Mouse (Mus musculus): ENCODE results near the gene Olfr812. TPM values are rescaled to one million over a fixed set of nuclear protein-coding genes. Genes with fewer than 3 reads are reported as not detected.

Olfr812 gene
- polyA plus RNA-seq, 2 experiments, result not detected

- no peak for ATAC-seq (ENCODE audit: insufficient read depth)
- no peaks in the 10 kb centered on the region for H3K4me1 ChIP-seq (replicated peaks; ENCODE audit: control insufficient read depth in 2 of 2, insufficient read depth in 2 of 2, low read length in 1 of 2)
- no peak overlapping the region for H3K27ac ChIP-seq
- no peaks in the 10 kb centered on the region for H3K36me3 ChIP-seq (replicated peaks; ENCODE audit: control insufficient read depth, insufficient read depth, low read depth)
- no peaks in the 10 kb centered on the region for H3K9me3 ChIP-seq (ENCODE audit: control insufficient read depth, low read length)
- WGBS (ENCODE audit: insufficient replicate concordance), result 53% methylated on average over 1 of the region's 1 CpGs
- DNase-seq (ENCODE audit: low read depth in 3 of 3, low spot score in 3 of 3), result no peak
- H3K4me3 ChIP-seq (ENCODE audit: insufficient read depth in 1 of 2, low read depth in 2 of 2, low read length in 2 of 2), result no peak overlapping the region
- TF ChIP-seq EP300 (IDR thresholded peaks at IDR 0.05; ENCODE audit: low read depth) (no peak), CTCF (IDR thresholded peaks at IDR 0.05; ENCODE audit: low read depth) (no peak)
- no peak overlapping the region for H3K9ac ChIP-seq (replicated peaks)
- no peak overlapping the region for H3K4me2 ChIP-seq (ENCODE audit: low read depth)
- no peaks in the 10 kb centered on the region for H3K27me3 ChIP-seq (ENCODE audit: control insufficient read depth, insufficient read depth, low read length)
Observed at GRCm38 (mm10) chr10:129847343-129847742, 1.4 kb upstream of the Olfr812 start.

GRCm38 (mm10) chr10:129804296-129804695 is 41.6 kb downstream of the Olfr812 start, which contains the start of gene Olfr811:
Gene Olfr811, minus strand, starts transcription at chr10:129804396.
- Histone ChIP-seq H3K27me3 (ENCODE audit: control insufficient read depth, insufficient read depth, low read length) (no peaks in the 10 kb centered on the region), H3K4me3 (ENCODE audit: insufficient read depth in 1 of 2, low read depth in 2 of 2, low read length in 2 of 2) (no peak within 1 kb of the TSS), H3K9ac (replicated peaks) (no peak within 1 kb of the TSS), H3K4me1 (replicated peaks; ENCODE audit: control insufficient read depth in 2 of 2, insufficient read depth in 2 of 2, low read length in 1 of 2) (no peaks in the 10 kb centered on the region), H3K27ac (no peak within 1 kb of the TSS), H3K36me3 (replicated peaks; ENCODE audit: control insufficient read depth, insufficient read depth, low read depth) (no peaks in the 10 kb centered on the region), H3K9me3 (ENCODE audit: control insufficient read depth, low read length) (no peaks in the 10 kb centered on the region), H3K4me2 (ENCODE audit: low read depth) (no peak within 1 kb of the TSS)
- TF ChIP-seq CTCF (IDR thresholded peaks at IDR 0.05; ENCODE audit: low read depth) (no peak), EP300 (IDR thresholded peaks at IDR 0.05; ENCODE audit: low read depth) (no peak)
- ATAC-seq (ENCODE audit: insufficient read depth), result no peak
- WGBS (ENCODE audit: insufficient replicate concordance), result 54% methylated on average over 4 of the region's 4 CpGs
- DNase-seq (ENCODE audit: low read depth in 3 of 3, low spot score in 3 of 3), result no peak

- no peak for TF ChIP-seq EP300 (IDR thresholded peaks at IDR 0.05; ENCODE audit: low read depth)
- no peak for TF ChIP-seq CTCF (IDR thresholded peaks at IDR 0.05; ENCODE audit: low read depth)
- Histone ChIP-seq H3K4me3 (ENCODE audit: insufficient read depth in 1 of 2, low read depth in 2 of 2, low read length in 2 of 2) (no peak within 1 kb of the TSS), H3K9ac (replicated peaks) (no peak within 1 kb of the TSS), H3K4me1 (replicated peaks; ENCODE audit: control insufficient read depth in 2 of 2, insufficient read depth in 2 of 2, low read length in 1 of 2) (no peaks in the 10 kb centered on the region), H3K4me2 (ENCODE audit: low read depth) (no peak within 1 kb of the TSS), H3K27me3 (ENCODE audit: control insufficient read depth, insufficient read depth, low read length) (no peaks in the 10 kb centered on the region), H3K36me3 (replicated peaks; ENCODE audit: control insufficient read depth, insufficient read depth, low read depth) (no peaks in the 10 kb centered on the region), H3K9me3 (ENCODE audit: control insufficient read depth, low read length) (no peaks in the 10 kb centered on the region), H3K27ac (no peak within 1 kb of the TSS)
- DNase-seq (ENCODE audit: low read depth in 3 of 3, low spot score in 3 of 3) (no peak), ATAC-seq (ENCODE audit: insufficient read depth) (no peak)
Observed at GRCm38 (mm10) chr10:129794817-129795216, 51.1 kb downstream of the Olfr812 start, which contains the start of gene Olfr810. Gene Olfr810, minus strand, starts transcription at chr10:129794917.

Other genes starting within 250 kb of the Olfr812 start
- gene Olfr796, start 233.5 kb downstream of the Olfr812 start, polyA plus RNA-seq (2012; rRNA removed), result not detected in 2 replicates
- gene Olfr796, start 233.5 kb downstream of the Olfr812 start, polyA plus RNA-seq (2014; fragmentation: Nextera tagmentation; extraction: Ambion mirVana), result not detected in 2 replicates
- not detected in 2 replicates for gene Olfr798, start 218.2 kb downstream of the Olfr812 start, polyA plus RNA-seq (2012; rRNA removed)
- not detected in 2 replicates for gene Olfr798, start 218.2 kb downstream of the Olfr812 start, polyA plus RNA-seq (2014; fragmentation: Nextera tagmentation; extraction: Ambion mirVana)
- not detected in 2 replicates for gene Olfr799, start 208.6 kb downstream of the Olfr812 start, polyA plus RNA-seq (2012; rRNA removed)
- gene Olfr799, start 208.6 kb downstream of the Olfr812 start, polyA plus RNA-seq (2014; fragmentation: Nextera tagmentation; extraction: Ambion mirVana), result not detected in 2 replicates
- not detected in 2 replicates for gene Olfr800, start 188.4 kb downstream of the Olfr812 start, polyA plus RNA-seq (2012; rRNA removed)
- not detected in 2 replicates for gene Olfr800, start 188.4 kb downstream of the Olfr812 start, polyA plus RNA-seq (2014; fragmentation: Nextera tagmentation; extraction: Ambion mirVana)
- not detected in 2 replicates for gene Olfr801, start 172.2 kb downstream of the Olfr812 start, polyA plus RNA-seq (2012; rRNA removed)
- gene Olfr801, start 172.2 kb downstream of the Olfr812 start, polyA plus RNA-seq (2014; fragmentation: Nextera tagmentation; extraction: Ambion mirVana), result not detected in 2 replicates
- not detected in 2 replicates for gene Olfr802, start 157.9 kb downstream of the Olfr812 start, polyA plus RNA-seq (2012; rRNA removed)
- not detected in 2 replicates for gene Olfr802, start 157.9 kb downstream of the Olfr812 start, polyA plus RNA-seq (2014; fragmentation: Nextera tagmentation; extraction: Ambion mirVana)
- not detected in 2 replicates for gene Olfr803, start 151.8 kb downstream of the Olfr812 start, polyA plus RNA-seq (2012; rRNA removed)
- gene Olfr803, start 151.8 kb downstream of the Olfr812 start, polyA plus RNA-seq (2014; fragmentation: Nextera tagmentation; extraction: Ambion mirVana), result not detected in 2 replicates
- not detected in 2 replicates for gene Olfr804, start 142.9 kb downstream of the Olfr812 start, polyA plus RNA-seq (2012; rRNA removed)
- gene Olfr804, start 142.9 kb downstream of the Olfr812 start, polyA plus RNA-seq (2014; fragmentation: Nextera tagmentation; extraction: Ambion mirVana), result not detected in 2 replicates
- not detected in 2 replicates for gene Olfr805, start 116.7 kb downstream of the Olfr812 start, polyA plus RNA-seq (2012; rRNA removed)
- not detected in 2 replicates for gene Olfr805, start 116.7 kb downstream of the Olfr812 start, polyA plus RNA-seq (2014; fragmentation: Nextera tagmentation; extraction: Ambion mirVana)
- gene Olfr806, start 104.2 kb downstream of the Olfr812 start, polyA plus RNA-seq (2012; rRNA removed), result not detected in 2 replicates
- gene Olfr806, start 104.2 kb downstream of the Olfr812 start, polyA plus RNA-seq (2014; fragmentation: Nextera tagmentation; extraction: Ambion mirVana), result not detected in 2 replicates
- not detected in 2 replicates for gene Olfr807, start 88.3 kb downstream of the Olfr812 start, polyA plus RNA-seq (2012; rRNA removed)
- gene Olfr807, start 88.3 kb downstream of the Olfr812 start, polyA plus RNA-seq (2014; fragmentation: Nextera tagmentation; extraction: Ambion mirVana), result not detected in 2 replicates
- not detected in 2 replicates for gene Olfr808, start 80.6 kb downstream of the Olfr812 start, polyA plus RNA-seq (2012; rRNA removed)
- not detected in 2 replicates for gene Olfr808, start 80.6 kb downstream of the Olfr812 start, polyA plus RNA-seq (2014; fragmentation: Nextera tagmentation; extraction: Ambion mirVana)
- gene Olfr809, start 71.5 kb downstream of the Olfr812 start, polyA plus RNA-seq (2012; rRNA removed), result not detected in 2 replicates
- not detected in 2 replicates for gene Olfr809, start 71.5 kb downstream of the Olfr812 start, polyA plus RNA-seq (2014; fragmentation: Nextera tagmentation; extraction: Ambion mirVana)
- not detected in 2 replicates for gene Olfr810, start 51.2 kb downstream of the Olfr812 start, polyA plus RNA-seq (2012; rRNA removed)
- not detected in 2 replicates for gene Olfr810, start 51.2 kb downstream of the Olfr812 start, polyA plus RNA-seq (2014; fragmentation: Nextera tagmentation; extraction: Ambion mirVana)
- not detected in 2 replicates for gene Olfr811, start 41.7 kb downstream of the Olfr812 start, polyA plus RNA-seq (2012; rRNA removed)
- not detected in 2 replicates for gene Olfr811, start 41.7 kb downstream of the Olfr812 start, polyA plus RNA-seq (2014; fragmentation: Nextera tagmentation; extraction: Ambion mirVana)
- gene Olfr813, start 9.3 kb upstream of the Olfr812 start, polyA plus RNA-seq (2012; rRNA removed), result not detected in 2 replicates
- gene Olfr813, start 9.3 kb upstream of the Olfr812 start, polyA plus RNA-seq (2014; fragmentation: Nextera tagmentation; extraction: Ambion mirVana), result not detected in 2 replicates
- not detected in 2 replicates for gene Olfr814, start 33.8 kb upstream of the Olfr812 start, polyA plus RNA-seq (2012; rRNA removed)
- not detected in 2 replicates for gene Olfr814, start 33.8 kb upstream of the Olfr812 start, polyA plus RNA-seq (2014; fragmentation: Nextera tagmentation; extraction: Ambion mirVana)
- gene Olfr815, start 59.8 kb upstream of the Olfr812 start, polyA plus RNA-seq (2012; rRNA removed), result not detected in 2 replicates
- gene Olfr815, start 59.8 kb upstream of the Olfr812 start, polyA plus RNA-seq (2014; fragmentation: Nextera tagmentation; extraction: Ambion mirVana), result not detected in 2 replicates
- not detected in 2 replicates for gene Olfr816, start 69.5 kb upstream of the Olfr812 start, polyA plus RNA-seq (2012; rRNA removed)
- gene Olfr816, start 69.5 kb upstream of the Olfr812 start, polyA plus RNA-seq (2014; fragmentation: Nextera tagmentation; extraction: Ambion mirVana), result not detected in 2 replicates
- gene Olfr818, start 103.0 kb upstream of the Olfr812 start, polyA plus RNA-seq (2012; rRNA removed), result not detected in 2 replicates
- gene Olfr818, start 103.0 kb upstream of the Olfr812 start, polyA plus RNA-seq (2014; fragmentation: Nextera tagmentation; extraction: Ambion mirVana), result not detected in 2 replicates
- gene Olfr819, start 121.2 kb upstream of the Olfr812 start, polyA plus RNA-seq (2012; rRNA removed), result not detected in 2 replicates
- gene Olfr819, start 121.2 kb upstream of the Olfr812 start, polyA plus RNA-seq (2014; fragmentation: Nextera tagmentation; extraction: Ambion mirVana), result not detected in 2 replicates
- not detected in 2 replicates for gene Olfr247, start 130.0 kb upstream of the Olfr812 start, polyA plus RNA-seq (2012; rRNA removed)
- not detected in 2 replicates for gene Olfr247, start 130.0 kb upstream of the Olfr812 start, polyA plus RNA-seq (2014; fragmentation: Nextera tagmentation; extraction: Ambion mirVana)
- gene Gm10310, start 139.0 kb upstream of the Olfr812 start, polyA plus RNA-seq (2012; rRNA removed), result not detected in 2 replicates
- gene Gm10310, start 139.0 kb upstream of the Olfr812 start, polyA plus RNA-seq (2014; fragmentation: Nextera tagmentation; extraction: Ambion mirVana), result not detected in 2 replicates
- gene Olfr820, start 166.5 kb upstream of the Olfr812 start, polyA plus RNA-seq (2012; rRNA removed), result not detected in 2 replicates
- gene Olfr820, start 166.5 kb upstream of the Olfr812 start, polyA plus RNA-seq (2014; fragmentation: Nextera tagmentation; extraction: Ambion mirVana), result not detected in 2 replicates
- gene Olfr821, start 184.3 kb upstream of the Olfr812 start, polyA plus RNA-seq (2012; rRNA removed), result not detected in 2 replicates
- not detected in 2 replicates for gene Olfr821, start 184.3 kb upstream of the Olfr812 start, polyA plus RNA-seq (2014; fragmentation: Nextera tagmentation; extraction: Ambion mirVana)
- gene Olfr822, start 225.1 kb upstream of the Olfr812 start, polyA plus RNA-seq (2012; rRNA removed), result not detected in 2 replicates
- gene Olfr822, start 225.1 kb upstream of the Olfr812 start, polyA plus RNA-seq (2014; fragmentation: Nextera tagmentation; extraction: Ambion mirVana), result not detected in 2 replicates

Measured in liver, embryonic 14.5 days (tissue).